Mouse (Mus musculus): ENCODE results near the gene Tsnaxip1. TPM values are rescaled to one million over a fixed set of nuclear protein-coding genes. Genes with fewer than 3 reads are reported as not detected.

Gene Tsnaxip1
- polyA plus RNA-seq, 1 experiment, result 0.14 TPM

GRCm38 (mm10) chr8:105858495-105858894 is 31.0 kb downstream of the Tsnaxip1 start:
- Histone ChIP-seq H3K27ac (ENCODE audit: insufficient read depth, low read length) (no peak overlapping the region), H3K4me1 (ENCODE audit: control insufficient read depth, insufficient read depth, insufficient read length) (peaks cover 14% of the 10 kb centered on the region), H3K4me3 (ENCODE audit: extremely low read depth, insufficient read depth, insufficient read length) (no peak overlapping the region), H3K36me3 (ENCODE audit: control insufficient read depth, insufficient read depth, low read length) (no peaks in the 10 kb centered on the region), H3K27me3 (ENCODE audit: control insufficient read depth, insufficient read depth, low read length) (no peaks in the 10 kb centered on the region)
- WGBS, result 73% methylated on average over 5 of the region's 5 CpGs
- TF ChIP-seq CTCF (IDR thresholded peaks at IDR 0.05; ENCODE audit: extremely low read depth, insufficient read depth, insufficient read length, insufficient replicate concordance) (no peak), POLR2A (IDR thresholded peaks at IDR 0.05; ENCODE audit: low read depth, low read length) (no peak)
- no peak for DNase-seq (ENCODE audit: low read depth in 1 of 2, low spot score in 2 of 2)

- peaks cover 14% of the 10 kb centered on the region for H3K4me1 ChIP-seq (ENCODE audit: control insufficient read depth, insufficient read depth, insufficient read length)
- no peak overlapping the region for H3K4me3 ChIP-seq (ENCODE audit: extremely low read depth, insufficient read depth, insufficient read length)
- no peak for TF ChIP-seq CTCF (IDR thresholded peaks at IDR 0.05; ENCODE audit: extremely low read depth, insufficient read depth, insufficient read length, insufficient replicate concordance)
- no peak for TF ChIP-seq POLR2A (IDR thresholded peaks at IDR 0.05; ENCODE audit: low read depth, low read length)
- no peaks in the 10 kb centered on the region for H3K36me3 ChIP-seq (ENCODE audit: control insufficient read depth, insufficient read depth, low read length)
- WGBS, result 49% methylated on average over 5 of the region's 5 CpGs
- no peak for DNase-seq (ENCODE audit: low read depth in 1 of 2, low spot score in 2 of 2)
- 0 out of 2 replicates have a peak overlapping the region, but pooled peaks have one; percentile 9 for H3K27ac ChIP-seq (ENCODE audit: insufficient read depth, low read length)
- H3K27me3 ChIP-seq (ENCODE audit: control insufficient read depth, insufficient read depth, low read length), result no peaks in the 10 kb centered on the region
These were observed 31.8 kb downstream of the Tsnaxip1 start for GRCm38 (mm10) chr8:105859314-105859713.

- TF ChIP-seq POLR2A (IDR thresholded peaks at IDR 0.05; ENCODE audit: low read depth, low read length), result peak; percentile 14; the same call in 1 of the 2 replicates
- TF ChIP-seq CTCF (IDR thresholded peaks at IDR 0.05; ENCODE audit: extremely low read depth, insufficient read depth, insufficient read length, insufficient replicate concordance), result no peak
- Histone ChIP-seq H3K36me3 (ENCODE audit: control insufficient read depth, insufficient read depth, low read length) (no peaks in the 10 kb centered on the region), H3K4me3 (ENCODE audit: extremely low read depth, insufficient read depth, insufficient read length) (peak within 1 kb of the TSS; percentile 73), H3K27ac (ENCODE audit: insufficient read depth, low read length) (peak within 1 kb of the TSS; percentile 75), H3K4me1 (ENCODE audit: control insufficient read depth, insufficient read depth, insufficient read length) (peaks cover 14% of the 10 kb centered on the region), H3K27me3 (ENCODE audit: control insufficient read depth, insufficient read depth, low read length) (no peaks in the 10 kb centered on the region)
- under 1% methylated on average over 57 of the region's 59 CpGs for WGBS
- DNase-seq (ENCODE audit: low read depth in 1 of 2, low spot score in 2 of 2), result peak; percentile 84 to 87
These were observed 32.8 kb downstream of the Tsnaxip1 start, which contains the start of gene Nutf2 for GRCm38 (mm10) chr8:105860143-105860981. TSS of gene Nutf2 (plus strand) at chr8:105860580.

DNA sequence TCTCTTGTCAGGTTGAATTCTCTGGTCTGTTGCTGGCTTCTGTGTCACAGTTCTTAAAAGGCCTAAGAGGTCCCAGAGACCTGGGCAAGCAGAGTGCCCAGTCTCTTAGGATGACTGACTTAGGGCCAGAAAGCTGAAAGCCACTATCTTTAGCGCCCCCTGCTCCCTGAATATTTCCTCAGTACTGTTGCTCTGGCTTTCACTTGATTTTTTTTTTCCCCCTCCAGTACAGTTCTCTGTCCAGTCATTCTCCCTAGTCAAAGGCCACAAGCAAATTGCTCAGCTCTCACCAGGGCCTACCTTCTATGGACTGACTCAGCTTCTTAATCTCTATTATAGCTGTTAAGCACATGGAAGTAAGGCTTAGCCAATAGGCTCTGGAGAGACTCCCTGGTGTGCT is 34.4 kb downstream of the Tsnaxip1 start:
- WGBS, result 5% methylated on average over 1 of the region's 1 CpGs
- Histone ChIP-seq H3K4me3 (ENCODE audit: extremely low read depth, insufficient read depth, insufficient read length) (no peak overlapping the region), H3K4me1 (ENCODE audit: control insufficient read depth, insufficient read depth, insufficient read length) (peaks cover 5% of the 10 kb centered on the region), H3K27ac (ENCODE audit: insufficient read depth, low read length) (no peak overlapping the region), H3K27me3 (ENCODE audit: control insufficient read depth, insufficient read depth, low read length) (no peaks in the 10 kb centered on the region), H3K36me3 (ENCODE audit: control insufficient read depth, insufficient read depth, low read length) (peaks cover 1% of the 10 kb centered on the region; the same call in 1 of the 2 replicates)
- DNase-seq (ENCODE audit: low read depth in 1 of 2, low spot score in 2 of 2), result no peak
- TF ChIP-seq CTCF (IDR thresholded peaks at IDR 0.05; ENCODE audit: extremely low read depth, insufficient read depth, insufficient read length, insufficient replicate concordance) (no peak), POLR2A (IDR thresholded peaks at IDR 0.05; ENCODE audit: low read depth, low read length) (no peak)

GRCm38 (mm10) chr8:105866364-105867029 is 39.0 kb downstream of the Tsnaxip1 start:
- Histone ChIP-seq H3K27me3 (ENCODE audit: control insufficient read depth, insufficient read depth, low read length) (no peaks in the 10 kb centered on the region), H3K4me3 (ENCODE audit: extremely low read depth, insufficient read depth, insufficient read length) (no peak overlapping the region), H3K27ac (ENCODE audit: insufficient read depth, low read length) (no peak overlapping the region), H3K4me1 (ENCODE audit: control insufficient read depth, insufficient read depth, insufficient read length) (peaks cover under 1% of the 10 kb centered on the region; the same call in 1 of the 2 replicates), H3K36me3 (ENCODE audit: control insufficient read depth, insufficient read depth, low read length) (peaks cover 1% of the 10 kb centered on the region)
- no peak for TF ChIP-seq CTCF (IDR thresholded peaks at IDR 0.05; ENCODE audit: extremely low read depth, insufficient read depth, insufficient read length, insufficient replicate concordance)
- WGBS, result 78% methylated on average over 6 of the region's 6 CpGs
- no peak for DNase-seq (ENCODE audit: low read depth in 1 of 2, low spot score in 2 of 2)

DNA sequence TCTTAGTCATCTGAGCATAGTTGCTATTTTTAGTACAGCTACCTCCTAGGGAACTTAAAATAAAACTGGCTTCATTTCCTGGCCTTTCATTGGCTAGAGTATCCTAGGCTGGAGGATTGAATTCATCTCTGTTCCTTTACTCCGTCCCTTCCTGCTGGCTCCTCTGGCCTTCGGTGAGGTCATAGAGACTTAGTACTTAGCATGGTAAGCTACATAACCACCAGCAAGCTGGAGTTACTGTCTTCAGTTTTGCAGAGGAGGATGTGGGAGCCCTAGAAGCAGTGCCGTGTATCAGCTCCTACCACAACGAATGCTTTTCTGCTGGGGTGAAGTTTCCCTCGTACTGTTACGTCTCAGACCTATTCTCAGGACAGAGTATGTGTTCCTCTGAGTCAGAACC is 46.8 kb downstream of the Tsnaxip1 start:
- Histone ChIP-seq H3K27me3 (ENCODE audit: control insufficient read depth, insufficient read depth, low read length) (no peaks in the 10 kb centered on the region), H3K4me1 (ENCODE audit: control insufficient read depth, insufficient read depth, insufficient read length) (no peaks in the 10 kb centered on the region), H3K36me3 (ENCODE audit: control insufficient read depth, insufficient read depth, low read length) (peaks cover 16% of the 10 kb centered on the region), H3K4me3 (ENCODE audit: extremely low read depth, insufficient read depth, insufficient read length) (no peak overlapping the region), H3K27ac (ENCODE audit: insufficient read depth, low read length) (no peak overlapping the region)
- TF ChIP-seq CTCF (IDR thresholded peaks at IDR 0.05; ENCODE audit: extremely low read depth, insufficient read depth, insufficient read length, insufficient replicate concordance), result no peak
- TF ChIP-seq POLR2A (IDR thresholded peaks at IDR 0.05; ENCODE audit: low read depth, low read length), result no peak
- 85% methylated on average over 6 of the region's 6 CpGs for WGBS
- no peak for DNase-seq (ENCODE audit: low read depth in 1 of 2, low spot score in 2 of 2)
